Mouse (Mus musculus) gastrocnemius, postnatal 25 days (tissue): ENCODE measurements around the gene Gm21149. TPM values are rescaled to one million over a fixed set of nuclear protein-coding genes. Genes with fewer than 3 reads are reported as not detected.
"Not testable (repeated sequence)": the region's sequence is repeated elsewhere in the genome, so short reads cannot be mapped to it uniquely, and the experiment has no call there.

ENCODE experiments used
- DNase-seq: peaks from one replicate; pipeline ENCODE4 v3.0.0; 2022
- long read RNA-seq, 2 experiments: library from polyadenylated mRNA; stranded (forward); transcript quantifications; one replicate each; pipeline ENCODE4 v2.0.0; 2021
- total RNA-seq, 2 experiments: library from RNA; stranded (reverse); gene quantifications; 1 replicate in 1 of 2; 2 replicates in 1 of 2; pipeline ENCODE4 v1.2.3; 2021

Gm21149 gene
- not detected for total RNA-seq
- long read RNA-seq, experiment 1: 0 reads
- long read RNA-seq, experiment 2: 0 reads

DNA sequence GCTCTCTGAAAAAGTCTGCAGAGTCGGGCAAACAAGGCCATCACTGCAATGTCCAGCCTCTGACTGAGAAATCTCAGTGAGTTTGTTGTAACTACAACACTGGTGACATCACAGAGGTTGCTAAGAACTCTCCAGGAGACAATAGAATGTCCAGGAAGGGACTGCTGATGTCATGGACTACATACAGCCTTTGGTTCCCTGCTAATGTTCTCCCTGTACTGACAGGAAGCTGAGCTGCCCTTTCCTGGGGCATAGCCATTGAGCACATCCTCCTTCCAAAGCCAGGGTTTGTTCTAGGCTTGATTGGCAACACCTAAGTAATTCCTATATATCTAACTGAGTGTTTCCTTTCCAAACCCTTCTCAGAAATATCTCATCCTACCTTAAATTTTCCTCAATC, at the start of gene Gm21149:
Gm21149 (minus strand) TSS at position 101 of the 400 bp plus-strand sequence.
- not testable (repeated sequence) for DNase-seq

DNA sequence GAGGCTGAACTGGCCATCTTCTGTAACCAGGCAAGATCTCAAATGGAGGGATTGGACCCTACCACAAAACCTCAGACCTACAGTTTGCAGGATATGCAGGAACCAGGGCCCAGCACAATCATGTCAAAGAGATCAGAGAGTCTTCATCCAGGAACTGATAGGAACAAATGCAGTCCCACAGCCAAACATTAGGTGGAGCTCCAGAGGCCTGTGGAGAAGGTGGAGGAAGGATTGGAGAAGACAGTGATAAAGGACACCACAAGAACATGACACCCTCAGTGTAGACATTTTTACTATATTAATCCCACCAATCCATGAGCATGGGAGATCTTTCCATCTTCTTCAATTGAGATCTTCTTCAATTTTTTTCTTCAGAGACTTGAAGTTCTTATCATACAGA, 46.1 kb upstream of the Gm21149 start:
- DNase-seq: not testable (repeated sequence)

DNA sequence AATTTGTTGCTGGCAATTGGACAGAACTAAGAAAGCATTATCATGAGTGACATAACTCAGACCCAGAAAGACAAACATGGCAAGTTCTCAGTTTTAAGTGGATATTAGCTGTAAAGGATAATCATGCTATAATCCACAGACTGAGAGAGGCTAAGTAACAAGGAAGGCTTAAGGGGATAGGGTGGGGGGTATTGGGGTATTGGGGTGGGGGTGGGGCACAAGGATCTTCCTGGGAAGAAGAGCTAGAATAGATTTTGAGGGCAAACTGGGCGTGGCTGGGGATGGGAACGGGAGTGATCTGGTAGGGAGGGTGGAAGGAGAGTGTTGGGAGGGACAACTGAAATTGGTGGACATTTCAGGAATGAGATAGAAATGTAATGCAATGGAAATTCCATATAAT, 45.7 kb upstream of the Gm21149 start:
- DNase-seq: not testable (repeated sequence)

DNA sequence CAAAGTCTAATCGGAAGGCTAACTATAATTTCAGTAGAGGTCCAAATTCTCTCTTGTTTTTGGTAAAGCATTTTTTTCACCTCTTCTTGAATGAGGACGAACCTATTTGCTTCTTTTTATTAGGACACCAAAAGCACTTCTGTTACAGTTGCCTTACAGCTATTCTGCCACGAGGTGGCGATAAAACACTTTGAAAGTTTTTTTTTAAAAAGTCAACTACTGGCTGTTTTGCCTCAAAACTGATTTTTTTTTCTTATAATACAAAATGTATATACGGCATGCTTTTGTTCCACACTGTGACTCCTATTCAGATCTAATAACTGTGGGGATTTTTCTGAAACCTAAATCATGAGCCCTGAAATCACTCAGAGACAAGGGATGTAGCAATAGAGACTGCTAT, 44.1 kb upstream of the Gm21149 start:
- DNase-seq: not testable (repeated sequence)

- DNase-seq: not testable (repeated sequence)
These were observed 40.8 kb upstream of the Gm21149 start for GRCm38 (mm10) chr5:15517150-15517549.

- DNase-seq: not testable (repeated sequence)
These were observed 35.9 kb upstream of the Gm21149 start for GRCm38 (mm10) chr5:15512236-15512635.

DNA sequence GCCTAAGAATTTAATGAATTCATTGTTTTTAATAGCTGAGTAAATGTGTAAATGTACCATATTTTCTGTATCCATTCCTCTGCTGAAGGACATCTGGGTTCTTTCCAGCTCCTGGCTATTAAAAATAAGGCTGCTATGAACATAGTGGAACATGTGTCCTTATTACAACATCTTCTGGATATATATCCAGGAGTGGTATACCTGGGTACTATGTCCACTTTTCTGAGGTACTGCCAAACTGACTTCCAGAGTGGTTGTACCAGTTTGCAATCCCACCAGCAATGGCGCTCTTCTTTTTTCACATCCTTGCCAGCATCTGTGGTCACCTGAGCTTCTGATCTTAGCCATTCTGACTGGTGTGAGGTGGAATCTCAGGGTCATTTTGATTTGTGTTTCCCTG, 33.6 kb upstream of the Gm21149 start:
- DNase-seq: not testable (repeated sequence)

- DNase-seq: not testable (repeated sequence)
These were observed 32.4 kb upstream of the Gm21149 start for GRCm38 (mm10) chr5:15508460-15509451.

GRCm38 (mm10) chr5:15507757-15508459, 31.6 kb upstream of the Gm21149 start:
- DNase-seq: not testable (repeated sequence)

DNA sequence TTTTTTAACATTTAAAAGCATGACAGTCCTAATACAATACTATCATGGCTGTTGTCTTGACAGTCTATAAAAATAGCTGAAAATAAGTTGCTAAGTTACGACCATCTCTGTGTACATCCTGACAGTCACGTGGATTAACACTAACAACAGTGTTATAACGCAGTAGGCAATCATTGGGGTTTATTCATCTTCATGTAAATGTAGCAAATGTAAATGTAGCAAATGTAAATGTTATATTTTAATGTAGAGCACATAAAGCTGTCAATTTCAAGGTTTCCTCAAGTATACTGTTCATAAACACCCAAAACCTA, 30.9 kb upstream of the Gm21149 start:
- DNase-seq: no peak

GRCm38 (mm10) chr5:15506575-15507308, 30.4 kb upstream of the Gm21149 start:
- DNase-seq: no peak

DNA sequence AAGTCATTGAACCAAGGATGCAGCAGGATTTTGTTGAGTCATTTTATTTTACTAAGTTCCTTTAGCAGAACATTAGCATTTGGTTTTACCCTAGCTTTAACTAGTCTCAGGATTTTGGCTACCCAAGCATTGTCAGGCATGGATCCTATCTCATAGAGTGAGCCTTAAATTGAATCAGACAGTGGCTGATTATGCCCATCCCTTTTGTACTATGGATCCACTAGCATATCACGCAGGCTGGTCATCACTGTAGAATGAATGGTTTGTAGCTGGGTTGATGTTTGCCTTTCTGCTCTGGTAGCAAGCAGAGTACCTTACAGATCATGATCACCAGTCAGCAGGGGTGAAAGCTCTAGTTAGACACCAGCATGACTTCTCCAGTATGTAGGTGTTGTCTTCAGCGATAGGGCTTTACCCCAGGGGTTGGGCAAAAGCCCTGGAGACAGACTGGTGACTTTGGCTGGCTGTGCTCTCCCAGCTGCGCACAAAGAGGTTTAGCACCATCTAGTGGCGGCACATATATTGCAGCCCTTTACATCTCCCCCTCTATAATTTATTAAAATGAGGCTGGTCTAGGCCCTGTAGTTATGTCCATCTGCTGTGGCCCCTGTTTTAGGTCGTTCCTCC, 22.6 kb upstream of the Gm21149 start:
- not testable (repeated sequence) for DNase-seq

GRCm38 (mm10) chr5:15498350-15498749, 22.0 kb upstream of the Gm21149 start:
- DNase-seq: not testable (repeated sequence)

DNA sequence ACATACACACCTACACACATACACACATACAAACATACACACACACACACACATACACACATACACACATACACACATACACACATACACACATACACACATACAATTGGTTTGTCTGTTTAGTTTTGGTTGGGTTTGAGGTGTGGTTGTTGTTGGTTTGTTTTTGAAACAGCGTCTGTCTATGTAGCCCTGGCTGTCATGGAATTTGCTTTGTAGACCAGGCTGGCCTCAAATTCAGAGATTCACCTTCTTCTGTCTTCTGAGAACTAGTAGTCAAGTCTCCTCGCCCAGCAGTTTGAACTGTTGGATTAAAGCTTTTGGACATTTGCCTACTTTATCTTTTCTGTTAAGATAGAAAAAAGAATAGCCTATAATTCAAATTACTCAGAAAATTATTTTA, 14.6 kb upstream of the Gm21149 start:
- not testable (repeated sequence) for DNase-seq

- DNase-seq: no peak
These were observed 12.4 kb upstream of the Gm21149 start for GRCm38 (mm10) chr5:15488743-15489142.

DNA sequence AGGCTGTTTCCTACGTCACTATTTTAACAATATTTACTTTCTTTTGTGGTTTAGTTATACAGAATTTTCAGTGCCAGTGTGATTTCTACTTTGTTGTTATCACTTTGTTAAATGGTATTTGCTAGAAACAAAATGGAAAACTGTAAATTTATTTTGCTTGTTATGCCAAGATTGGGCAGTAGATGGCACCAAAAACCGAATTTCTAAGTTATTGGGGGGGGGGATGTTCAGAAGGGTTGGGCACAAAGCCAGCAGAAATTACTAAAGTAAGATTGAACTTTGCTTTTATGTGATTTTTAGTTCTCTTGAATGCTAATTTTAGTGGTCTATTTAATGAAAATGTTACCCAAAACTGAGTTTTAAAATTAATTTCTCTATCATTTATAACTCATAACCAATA, 8.3 kb upstream of the Gm21149 start:
- not testable (repeated sequence) for DNase-seq

GRCm38 (mm10) chr5:15483576-15483975, 7.3 kb upstream of the Gm21149 start:
- DNase-seq: not testable (repeated sequence)

DNA sequence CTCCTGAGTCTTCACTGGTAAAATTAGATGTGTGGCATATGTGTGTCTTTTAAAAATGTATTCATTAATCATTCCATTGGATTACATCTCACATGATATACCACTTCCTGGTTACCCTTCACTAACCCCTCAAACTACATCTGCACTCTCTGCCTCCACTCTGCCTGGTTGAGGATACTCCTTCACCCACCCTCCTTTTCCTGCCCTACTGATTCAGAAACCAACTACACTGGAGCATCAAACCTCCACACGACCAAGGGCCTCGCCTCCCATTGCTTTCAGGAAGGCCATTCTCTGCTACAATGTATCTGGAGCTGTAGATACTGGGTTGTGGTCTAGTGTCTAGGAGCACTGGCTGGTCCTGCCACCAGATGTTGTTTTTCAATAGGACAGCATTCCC, 6.5 kb upstream of the Gm21149 start:
- peak; percentile 6 for DNase-seq

GRCm38 (mm10) chr5:15470141-15470540, 6.2 kb downstream of the Gm21149 start:
- DNase-seq: not testable (repeated sequence)

GRCm38 (mm10) chr5:15467768-15468167, 8.6 kb downstream of the Gm21149 start:
- DNase-seq: not testable (repeated sequence)

DNA sequence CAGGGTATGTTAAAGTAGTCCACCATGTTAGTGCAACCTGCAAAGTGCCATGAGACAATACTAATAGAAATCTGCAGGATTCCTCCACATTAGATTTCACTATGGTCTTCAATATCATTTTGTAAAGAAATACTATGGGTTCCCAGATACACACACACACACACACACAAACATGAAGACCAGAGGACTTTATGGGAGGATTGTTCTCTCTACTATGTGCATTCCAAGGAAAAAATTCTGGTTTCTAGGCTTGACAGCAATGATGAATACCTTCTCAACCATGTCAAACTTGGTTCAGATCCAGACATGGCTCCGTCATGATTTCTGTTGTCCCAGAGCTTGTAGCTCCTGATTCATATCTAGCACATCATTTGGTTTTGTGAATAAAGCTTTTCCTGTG, 10.1 kb downstream of the Gm21149 start:
- DNase-seq: not testable (repeated sequence)

- not testable (repeated sequence) for DNase-seq
These were observed 12.8 kb downstream of the Gm21149 start for GRCm38 (mm10) chr5:15463561-15463960.
